Comparison of ENCODE assay signal across 9 mouse cellular contexts in the genomic region with DNA sequence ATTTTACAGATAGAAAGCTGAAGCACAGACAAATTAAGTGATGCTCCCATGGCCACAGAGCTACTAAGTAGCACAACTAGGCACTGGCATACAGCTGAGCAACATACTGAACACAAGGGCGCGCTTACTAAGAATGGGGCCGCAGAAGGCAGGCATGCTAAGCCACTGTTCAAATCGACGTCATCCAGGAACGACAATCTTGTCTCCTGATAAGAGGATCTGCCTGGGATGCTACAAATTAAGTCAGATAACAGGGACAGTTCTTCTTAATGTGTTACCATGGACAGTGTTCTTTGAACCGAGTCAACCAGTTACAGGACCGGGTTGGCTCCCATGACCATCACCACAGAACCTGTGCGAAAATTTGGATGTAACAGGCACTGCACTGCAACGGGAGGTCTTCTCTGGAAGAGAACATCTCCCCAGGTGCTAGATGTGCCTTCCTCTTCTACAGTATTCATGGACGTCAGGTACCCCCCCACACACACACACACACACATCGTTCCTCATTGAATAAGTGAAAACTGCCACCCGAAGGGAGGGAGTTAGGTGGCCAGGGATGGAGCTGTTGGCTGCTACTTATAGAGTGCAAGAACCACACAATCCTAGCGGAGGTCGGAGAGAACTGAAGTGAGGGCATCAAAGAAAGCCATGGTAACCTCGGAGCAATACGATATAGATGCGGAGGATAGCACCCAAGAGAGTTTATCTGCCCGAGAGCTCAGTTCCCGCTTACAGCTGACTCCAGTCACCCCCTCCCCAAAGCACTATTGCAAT. TPM values are rescaled to one million over a fixed set of nuclear protein-coding genes. Genes with fewer than 3 reads are reported as not detected.
DNase-seq lines count a peak whose midpoint lies in the region; ATAC-seq and TF ChIP-seq lines count a peak whose summit lies in the region.
"Had no signal": no experiment of that assay in that cellular context is flagged by ENCODE, and none has a peak within 500 bp of the region (broad histone marks: within the 10 kb centered on the region; RNA-seq: fewer than 3 reads in every experiment).

No protein-coding gene starts in this region.

- peaks cover 7% of the 10 kb centered on the region for H3K4me1 ChIP-seq in heart, adult 2 months (ENCODE audit: control insufficient read depth, insufficient read depth, low read length)
- H3K4me1 ChIP-seq in bone marrow macrophage, adult 2 months (ENCODE audit: control insufficient read depth, insufficient read depth, low read length), result peaks cover 14% of the 10 kb centered on the region
- H3K4me1 ChIP-seq in hindbrain, embryonic 12.5 days, result peaks cover 35% of the 10 kb centered on the region
- peaks cover 18% of the 10 kb centered on the region for H3K4me1 ChIP-seq in midbrain, embryonic 11.5 days (ENCODE audit: control insufficient read depth, insufficient read depth, low read length)

- WGBS in heart, adult 2 months, result 26% methylated on average over 20 of the region's 20 CpGs
- WGBS in hindbrain, embryonic 12.5 days, result 5% methylated on average over 20 of the region's 20 CpGs
- 3% methylated on average over 20 of the region's 20 CpGs for whole genome bisulfite sequencing in midbrain, embryonic 11.5 days

- peak overlapping the region; percentile 90 for H3K9ac ChIP-seq in heart, adult 2 months (ENCODE audit: low read depth, low read length)
- H3K9ac ChIP-seq in hindbrain, embryonic 12.5 days, result peak overlapping the region; percentile 54
- peak overlapping the region; percentile 68 for H3K9ac ChIP-seq in midbrain, embryonic 11.5 days (ENCODE audit: low read length)

- no peak for TF ChIP-seq POLR2A in heart, adult 2 months (IDR thresholded peaks at IDR 0.05; ENCODE audit: insufficient read depth, low read depth, low read length)
- TF ChIP-seq POLR2A in bone marrow macrophage, adult 2 months (IDR thresholded peaks at IDR 0.05; ENCODE audit: borderline replicate concordance, low read depth, low read length), result no peak

- TF ChIP-seq EP300 in heart, adult 2 months (IDR thresholded peaks at IDR 0.05; ENCODE audit: insufficient read depth, low read depth, low read length), result no peak

- H3K27ac ChIP-seq in heart, adult 2 months, result peak overlapping the region; percentile 82
- no peak overlapping the region for H3K27ac ChIP-seq in bone marrow macrophage, adult 2 months (ENCODE audit: insufficient read depth, low read depth, low read length)
- H3K27ac ChIP-seq in hindbrain, embryonic 12.5 days, result no peak overlapping the region
- no peak overlapping the region for H3K27ac ChIP-seq in midbrain, embryonic 11.5 days (ENCODE audit: low read depth, low read length)

- intact Hi-C loops in heart, adult 2 months (cut with DNase I), result loop anchor here (2.0 kb wide), 1 partner anchor 26 kb away; no protein-coding TSS in a partner anchor
- intact Hi-C loops in heart, postnatal 14 days (cut with DNase I), result no loop called here

- ATAC-seq in hindbrain, embryonic 12.5 days (ENCODE audit: low FRiP score), result no peak
- peak; percentile 23; the same call in 1 of the 2 replicates for ATAC-seq in midbrain, embryonic 11.5 days (ENCODE audit: low FRiP score)
- ATAC-seq: CD4-positive, CD25-positive, alpha-beta regulatory T cell, adult 4 months had no signal

- 0 out of 2 replicates have a peak, but pooled peaks cover 1% of the 10 kb centered on the region for H3K27me3 ChIP-seq in heart, adult 2 months (ENCODE audit: control insufficient read depth, insufficient read depth, low read length)
- peaks cover 58% of the 10 kb centered on the region for H3K27me3 ChIP-seq in hindbrain, embryonic 12.5 days
- peaks cover 17% of the 10 kb centered on the region; the same call in 1 of the 2 replicates for H3K27me3 ChIP-seq in midbrain, embryonic 11.5 days (ENCODE audit: control insufficient read depth, insufficient read depth, low read length)

- H3K36me3 ChIP-seq in heart, adult 2 months (ENCODE audit: control insufficient read depth, insufficient read depth, low read length), result no peaks in the 10 kb centered on the region
- H3K36me3 ChIP-seq in hindbrain, embryonic 12.5 days, result no peaks in the 10 kb centered on the region
- no peaks in the 10 kb centered on the region for H3K36me3 ChIP-seq in midbrain, embryonic 11.5 days (ENCODE audit: control insufficient read depth, insufficient read depth, low read length)

- H3K4me3 ChIP-seq in heart, adult 2 months, result peak overlapping the region; percentile 85
- peak overlapping the region; percentile 85 for H3K4me3 ChIP-seq in bone marrow macrophage, adult 2 months (ENCODE audit: insufficient read depth, low read length)
- H3K4me3 ChIP-seq in hindbrain, embryonic 12.5 days, result peak overlapping the region; percentile 50
- H3K4me3 ChIP-seq in midbrain, embryonic 11.5 days (ENCODE audit: low read depth, low read length), result peak overlapping the region; percentile 64

- TF ChIP-seq CTCF in heart, adult 2 months (IDR thresholded peaks at IDR 0.05), result no peak
- no peak for TF ChIP-seq CTCF in bone marrow macrophage, adult 2 months (IDR thresholded peaks at IDR 0.05; ENCODE audit: low read depth, low read length)

- no peak for DNase-seq in heart, adult 2 months
- DNase-seq in heart, postnatal 14 days, result no peak
- no peak for DNase-seq in midbrain, embryonic 11.5 days (ENCODE audit: low spot score, missing footprints)
- DNase-seq in frontal cortex, adult 2 months (ENCODE audit: extremely low spot score in 1 of 2, low spot score in 1 of 2), result no peak
- no peak for DNase-seq in ovary, postnatal 10 days (ENCODE audit: low spot score)
- DNase-seq in right cerebral cortex, postnatal 36 days (ENCODE audit: low spot score in 2 of 2), result no peak

- peaks cover 2% of the 10 kb centered on the region; the same call in 1 of the 2 replicates for H3K79me2 ChIP-seq in heart, adult 2 months (replicated peaks; ENCODE audit: control insufficient read depth, insufficient read depth, low read length)

- peak overlapping the region; percentile 92 for H3K4me2 ChIP-seq in hindbrain, embryonic 12.5 days (replicated peaks)
- peak overlapping the region; percentile 98 for H3K4me2 ChIP-seq in midbrain, embryonic 11.5 days

- no peaks in the 10 kb centered on the region for H3K9me3 ChIP-seq in hindbrain, embryonic 12.5 days (replicated peaks)
- H3K9me3 ChIP-seq in midbrain, embryonic 11.5 days (ENCODE audit: control insufficient read depth, low read length), result no peaks in the 10 kb centered on the region

RNA-seq across cellular contexts. Expression of a gene that starts 0.8 kb away (rescaled TPM):
- 100 to 1,000 TPM; 255 to 283 TPM for total RNA-seq in heart, adult 2 months (2021)
- 165 and 190 TPM in 2 replicates for polyA plus RNA-seq in heart, adult 2 months (2012; rRNA removed)
- total RNA-seq in heart, postnatal 14 days (2021), result 100 to 1,000 TPM; 180 to 188 TPM
- 120 and 145 TPM in 2 replicates for polyA plus RNA-seq in bone marrow macrophage, adult 2 months (2012; ENCODE audit: insufficient read depth, insufficient read length, missing spikeins)
- polyA plus RNA-seq in hindbrain, embryonic 12.5 days (2016; fragmentation: Nextera tagmentation; extraction: Ambion mirVana), result 22.8 and 28.7 TPM in 2 replicates
- 30.1 and 32.0 TPM in 2 replicates for polyA plus RNA-seq in midbrain, embryonic 11.5 days (2014; fragmentation: Nextera tagmentation; extraction: Ambion mirVana)
- 514 and 520 TPM in 2 replicates for polyA plus RNA-seq in frontal cortex, adult 2 months (2012; rRNA removed)
- polyA plus RNA-seq: CD4-positive, CD25-positive, alpha-beta regulatory T cell, adult 4 months had no signal

RNA-seq across cellular contexts. Expression of a gene that starts 18.5 kb away (rescaled TPM):
- total RNA-seq in heart, adult 2 months (2021), result not detected
- polyA plus RNA-seq in heart, adult 2 months (2012; rRNA removed), result 0.12 TPM in 1 of 2 replicates, not detected in the other
- total RNA-seq in heart, postnatal 14 days (2021), result under 1 TPM in 1 of 2 experiments, not detected in 1; 0.14 TPM
- polyA plus RNA-seq in bone marrow macrophage, adult 2 months (2012; ENCODE audit: insufficient read depth, insufficient read length, missing spikeins), result not detected in 2 replicates
- 0.15 and 0.39 TPM in 2 replicates for polyA plus RNA-seq in hindbrain, embryonic 12.5 days (2016; fragmentation: Nextera tagmentation; extraction: Ambion mirVana)
- 0.10 and 0.18 TPM in 2 replicates for polyA plus RNA-seq in midbrain, embryonic 11.5 days (2014; fragmentation: Nextera tagmentation; extraction: Ambion mirVana)
- 0.10 and 0.17 TPM in 2 replicates for polyA plus RNA-seq in frontal cortex, adult 2 months (2012; rRNA removed)

RNA-seq across cellular contexts. Expression of a gene that starts 27.1 kb away (rescaled TPM):
- 10 to 100 TPM; 79.8 to 81.6 TPM for total RNA-seq in heart, adult 2 months (2021)
- polyA plus RNA-seq in heart, adult 2 months (2012; rRNA removed), result 63.9 and 83.2 TPM in 2 replicates
- total RNA-seq in heart, postnatal 14 days (2021), result 10 to 100 TPM; 86.2 to 92.8 TPM
- polyA plus RNA-seq in bone marrow macrophage, adult 2 months (2012; ENCODE audit: insufficient read depth, insufficient read length, missing spikeins), result 25.8 and 27.3 TPM in 2 replicates
- 28.1 and 31.9 TPM in 2 replicates for polyA plus RNA-seq in hindbrain, embryonic 12.5 days (2016; fragmentation: Nextera tagmentation; extraction: Ambion mirVana)
- polyA plus RNA-seq in midbrain, embryonic 11.5 days (2014; fragmentation: Nextera tagmentation; extraction: Ambion mirVana), result 24.0 and 24.7 TPM in 2 replicates
- polyA plus RNA-seq in frontal cortex, adult 2 months (2012; rRNA removed), result 75.9 and 77.3 TPM in 2 replicates

RNA-seq across cellular contexts. Expression of a gene that starts 29.6 kb away (rescaled TPM):
- 1 to 10 TPM; 2.1 to 2.2 TPM for total RNA-seq in heart, adult 2 months (2021)
- polyA plus RNA-seq in heart, adult 2 months (2012; rRNA removed), result 3.9 and 15.3 TPM in 2 replicates
- total RNA-seq in heart, postnatal 14 days (2021), result 1 to 10 TPM; 1.6 to 4.0 TPM
- polyA plus RNA-seq in bone marrow macrophage, adult 2 months (2012; ENCODE audit: insufficient read depth, insufficient read length, missing spikeins), result not detected in 2 replicates
- 2.7 and 4.2 TPM in 2 replicates for polyA plus RNA-seq in hindbrain, embryonic 12.5 days (2016; fragmentation: Nextera tagmentation; extraction: Ambion mirVana)
- 2.1 and 3.7 TPM in 2 replicates for polyA plus RNA-seq in midbrain, embryonic 11.5 days (2014; fragmentation: Nextera tagmentation; extraction: Ambion mirVana)
- 3.9 and 5.2 TPM in 2 replicates for polyA plus RNA-seq in frontal cortex, adult 2 months (2012; rRNA removed)

RNA-seq across cellular contexts. Expression of a gene that starts 38.9 kb away (rescaled TPM):
- total RNA-seq in heart, adult 2 months (2021), result 10 to 100 TPM; 12.4 to 15.3 TPM
- polyA plus RNA-seq in heart, adult 2 months (2012; rRNA removed), result 32.7 and 50.8 TPM in 2 replicates
- total RNA-seq in heart, postnatal 14 days (2021), result 10 to 100 TPM; 10.2 to 11.6 TPM
- 3,398 and 3,733 TPM in 2 replicates for polyA plus RNA-seq in bone marrow macrophage, adult 2 months (2012; ENCODE audit: insufficient read depth, insufficient read length, missing spikeins)
- 22.1 and 24.1 TPM in 2 replicates for polyA plus RNA-seq in hindbrain, embryonic 12.5 days (2016; fragmentation: Nextera tagmentation; extraction: Ambion mirVana)
- 25.5 and 27.3 TPM in 2 replicates for polyA plus RNA-seq in midbrain, embryonic 11.5 days (2014; fragmentation: Nextera tagmentation; extraction: Ambion mirVana)
- polyA plus RNA-seq in frontal cortex, adult 2 months (2012; rRNA removed), result 37.1 and 40.6 TPM in 2 replicates
